Mouse (Mus musculus): Measurements from ENCODE around the gene Erc2.
"Not testable (repeated sequence)": the region's sequence is repeated elsewhere in the genome, so short reads cannot be mapped to it uniquely, and the experiment has no call there.

The Erc2 gene

DNA sequence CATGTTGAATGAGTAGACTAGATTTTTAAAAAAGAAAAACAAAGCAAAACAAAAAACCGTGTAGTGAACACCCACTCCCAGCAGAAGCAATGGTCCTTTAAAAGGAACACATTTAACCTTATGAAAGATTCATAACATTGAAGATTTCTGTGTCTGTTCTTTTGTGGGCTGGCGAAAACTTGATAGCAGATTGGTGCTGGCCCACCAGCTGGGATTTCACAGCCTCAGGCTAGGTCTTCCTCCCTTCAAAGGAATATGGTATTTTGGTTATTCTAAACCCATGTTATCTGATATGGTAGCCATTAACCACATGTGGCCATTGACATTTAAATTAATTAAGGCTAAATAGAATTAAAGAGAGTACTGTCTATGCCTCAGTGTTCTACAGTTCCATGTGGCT, 205.9 kb downstream of the Erc2 start:
- DNase-seq (ENCODE audit: low spot score in 2 of 2), result no peak

DNA sequence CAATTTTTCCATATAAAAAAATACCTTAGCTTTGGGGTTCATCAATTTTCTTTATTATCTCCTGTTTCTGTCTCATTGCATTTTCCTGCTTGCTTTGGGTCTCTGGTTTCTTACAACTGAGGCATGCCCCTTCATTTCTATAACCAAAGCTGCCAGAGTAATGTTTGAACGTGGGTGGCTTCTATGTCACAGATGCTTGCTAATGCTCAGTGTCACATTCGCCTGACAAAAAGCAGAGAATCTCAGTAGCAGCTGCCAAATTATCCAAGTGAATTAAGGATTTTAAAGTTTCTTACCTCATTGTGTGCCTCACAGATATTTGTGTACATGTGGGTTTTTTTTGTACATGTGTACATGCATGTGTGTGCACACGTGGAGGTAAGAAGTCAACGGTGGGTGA, 210.0 kb downstream of the Erc2 start:
- no peak for DNase-seq (ENCODE audit: low spot score in 2 of 2)

DNA sequence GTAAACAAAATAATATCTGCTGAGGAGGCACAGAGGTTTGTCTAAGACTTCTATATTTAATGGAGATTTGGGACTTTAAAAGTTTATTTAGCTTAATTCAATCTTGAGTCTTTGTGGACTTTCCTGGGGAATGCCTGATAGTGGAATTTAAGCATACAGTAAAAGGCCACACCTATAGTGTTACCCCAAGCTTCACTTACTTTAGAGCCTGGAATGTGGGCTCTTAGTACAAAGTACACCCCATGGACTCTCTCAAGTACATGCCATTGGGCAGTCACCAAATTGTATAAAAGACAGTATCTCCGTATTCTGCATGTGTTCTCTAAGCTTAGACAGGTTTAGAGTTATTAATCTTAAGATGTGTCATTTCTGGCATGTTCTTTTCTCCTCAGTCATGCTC, 213.1 kb downstream of the Erc2 start:
- no peak for DNase-seq (ENCODE audit: low spot score in 2 of 2)

DNA sequence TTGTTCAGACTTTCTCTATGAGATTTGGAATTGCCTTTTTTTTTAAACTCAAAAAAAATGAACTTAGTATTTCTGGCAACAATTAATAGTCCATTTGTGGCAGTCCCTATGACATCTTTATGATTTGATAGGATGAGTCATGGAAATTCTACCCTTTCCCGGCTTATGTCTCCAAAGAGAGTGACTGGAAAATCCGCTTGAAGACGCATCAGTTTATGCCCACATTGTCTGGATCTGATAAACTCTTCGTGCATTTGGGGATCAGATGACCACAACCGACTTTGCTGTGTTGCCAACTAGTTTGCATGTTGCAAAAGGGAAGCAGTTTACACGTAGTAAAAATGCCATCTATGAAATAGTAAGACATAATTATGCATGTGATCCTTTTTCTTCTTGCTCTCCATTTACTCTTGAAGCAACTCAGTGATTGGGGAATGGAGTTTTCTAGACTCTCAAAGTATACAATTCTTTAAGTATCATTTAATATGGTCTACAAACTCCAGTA, 215.4 kb downstream of the Erc2 start:
- no peak for DNase-seq (ENCODE audit: low spot score in 2 of 2)

DNA sequence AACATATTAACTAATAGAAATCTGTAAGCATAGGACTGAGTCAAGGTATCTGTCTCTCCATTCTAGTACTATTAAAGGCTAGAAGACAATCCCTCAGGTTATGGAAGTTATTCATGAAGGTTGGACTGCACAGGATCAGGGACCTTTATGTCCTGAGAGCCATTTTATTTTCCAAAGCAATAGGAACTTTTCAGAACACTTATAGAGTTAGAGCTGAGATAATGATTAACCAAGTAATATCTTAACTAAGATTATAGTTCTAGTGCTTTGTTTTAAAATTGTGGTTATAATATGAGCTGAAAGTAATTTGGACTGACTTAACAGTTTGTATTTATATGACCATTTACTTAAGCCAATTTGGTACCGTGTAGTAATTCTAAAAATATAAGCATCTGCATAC, 217.9 kb downstream of the Erc2 start:
- DNase-seq (ENCODE audit: low spot score in 2 of 2), result no peak

DNA sequence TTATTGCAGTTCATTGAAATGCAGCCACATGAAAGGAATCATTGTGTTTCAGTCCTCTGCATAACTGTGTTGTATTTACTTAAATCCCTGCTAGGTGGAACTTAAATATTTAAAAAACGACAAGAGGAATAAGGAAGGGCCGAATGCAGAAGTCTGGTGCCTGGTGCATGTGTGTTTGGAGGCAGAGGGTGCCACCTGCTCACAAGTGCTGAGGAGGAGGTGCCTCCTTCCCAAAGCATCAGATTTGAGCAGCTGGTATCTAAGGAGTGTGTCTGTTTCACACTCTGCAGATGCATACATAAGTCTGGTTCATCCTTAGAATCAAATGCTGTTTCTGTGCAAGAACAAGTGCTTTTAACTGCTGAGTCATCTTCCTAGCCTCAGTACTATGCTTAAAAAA, 224.6 kb downstream of the Erc2 start:
- DNase-seq (ENCODE audit: low spot score in 2 of 2), result no peak

DNA sequence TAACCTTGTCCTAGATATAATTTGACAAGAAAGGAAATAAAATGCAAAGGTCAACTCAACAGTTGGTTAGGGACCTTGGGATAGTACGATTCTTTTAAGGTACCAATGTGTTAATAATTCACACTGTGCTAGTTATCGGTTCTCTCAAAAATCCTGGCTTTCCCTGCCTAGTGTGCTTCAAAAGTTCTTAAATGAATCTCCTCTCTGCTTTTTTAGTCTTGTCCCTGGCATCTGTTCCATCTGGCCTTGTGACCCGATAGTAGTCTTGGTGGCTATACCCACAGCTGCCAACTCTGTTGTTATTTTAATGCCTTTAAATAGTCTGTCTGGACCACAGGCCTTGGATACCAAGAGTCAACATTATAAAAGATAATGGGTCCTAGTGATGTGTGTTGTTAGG, 225.1 kb downstream of the Erc2 start:
- no peak for DNase-seq (ENCODE audit: low spot score in 2 of 2)

DNA sequence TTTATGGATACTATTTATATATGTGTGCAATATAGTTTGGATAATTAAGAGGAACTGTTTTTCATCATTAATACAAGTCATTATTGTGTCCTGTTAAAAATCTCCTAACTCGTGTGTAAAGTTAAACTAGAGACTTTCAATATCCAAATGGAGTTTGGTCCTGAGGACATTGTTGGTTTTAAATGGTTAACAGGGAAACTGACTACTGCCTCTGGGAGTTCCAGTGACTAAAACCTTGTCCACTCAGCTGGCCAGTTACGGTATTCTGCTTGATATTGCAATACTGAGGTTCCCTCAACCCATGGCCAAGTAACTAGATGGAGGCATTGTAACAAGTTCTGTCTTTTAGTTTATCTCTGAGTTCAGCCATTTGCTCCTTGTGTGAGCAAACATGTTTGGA, 229.0 kb downstream of the Erc2 start:
- no peak for DNase-seq (ENCODE audit: low spot score in 2 of 2)

DNA sequence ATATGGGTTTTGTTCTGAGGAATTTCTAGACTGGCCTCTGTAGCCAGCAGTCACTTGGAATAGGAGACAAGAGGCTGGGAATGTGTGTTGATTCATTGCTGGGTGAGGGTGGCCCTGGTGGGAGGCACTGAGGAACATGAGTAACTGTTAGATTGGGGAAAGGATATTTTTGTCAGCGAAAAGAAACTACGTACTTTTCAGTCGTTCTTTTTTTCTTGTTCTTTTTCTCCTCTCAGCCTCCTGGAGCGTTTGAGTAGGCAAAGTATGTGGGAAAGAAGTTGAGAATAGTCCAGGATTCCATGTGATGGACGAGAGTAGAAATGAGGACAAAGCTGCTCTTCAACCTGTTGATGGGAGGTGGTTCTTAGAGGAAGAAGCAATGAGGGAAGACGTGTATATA, 230.4 kb downstream of the Erc2 start:
- DNase-seq (ENCODE audit: low spot score in 2 of 2), result no peak

DNA sequence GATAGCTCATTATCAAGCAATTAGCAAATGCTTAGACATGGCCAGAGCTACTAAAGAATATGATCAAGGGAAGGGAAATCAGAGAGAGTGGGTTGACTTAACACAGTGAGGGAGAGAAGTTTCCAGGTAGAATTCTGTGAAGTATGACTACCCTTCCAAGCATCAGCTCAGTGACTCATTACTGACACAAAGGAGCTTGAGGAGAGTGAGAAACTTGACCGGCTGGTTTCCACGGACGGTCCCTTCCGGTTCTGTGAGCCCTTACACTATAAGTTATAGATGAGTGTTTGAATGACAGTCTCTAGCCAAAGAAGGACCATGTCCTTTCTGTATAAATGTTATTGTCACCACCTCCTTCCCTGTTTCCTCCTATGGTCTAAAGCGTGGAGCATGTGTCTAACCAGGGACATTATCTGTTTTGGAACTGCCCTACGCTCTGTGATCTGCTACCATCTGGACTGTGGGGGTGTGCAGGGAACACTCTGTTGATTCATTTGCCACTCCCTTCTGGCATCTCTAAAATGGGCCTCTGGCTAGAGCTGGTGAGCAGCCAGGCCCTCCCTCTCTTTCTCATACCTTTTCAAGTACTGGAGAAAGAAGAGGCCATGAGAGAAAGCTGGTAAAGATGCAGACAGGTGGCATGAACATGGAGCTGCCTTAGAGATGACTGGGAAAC, 238.3 kb downstream of the Erc2 start:
- no peak for DNase-seq (ENCODE audit: low spot score in 2 of 2)

DNA sequence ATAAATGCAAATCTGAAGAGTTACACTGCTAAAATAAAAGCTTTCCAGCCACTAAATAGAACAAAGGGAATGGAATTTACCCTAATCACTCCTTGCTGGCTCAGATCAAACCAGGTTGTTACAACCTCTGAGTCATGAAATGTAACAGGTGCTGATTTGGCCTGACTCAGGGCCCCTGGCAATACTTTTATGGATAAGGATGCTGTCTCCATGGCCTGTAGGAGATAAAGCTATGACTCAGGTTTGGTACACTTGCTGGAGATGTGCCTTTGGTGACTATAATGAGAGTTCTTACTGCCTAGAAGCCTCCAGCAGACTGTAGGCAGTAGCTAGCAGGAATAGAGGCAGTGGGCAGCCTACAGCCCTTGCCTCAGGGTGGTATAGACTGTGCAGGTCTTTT, 240.1 kb downstream of the Erc2 start:
- DNase-seq (ENCODE audit: low spot score in 2 of 2), result no peak

DNA sequence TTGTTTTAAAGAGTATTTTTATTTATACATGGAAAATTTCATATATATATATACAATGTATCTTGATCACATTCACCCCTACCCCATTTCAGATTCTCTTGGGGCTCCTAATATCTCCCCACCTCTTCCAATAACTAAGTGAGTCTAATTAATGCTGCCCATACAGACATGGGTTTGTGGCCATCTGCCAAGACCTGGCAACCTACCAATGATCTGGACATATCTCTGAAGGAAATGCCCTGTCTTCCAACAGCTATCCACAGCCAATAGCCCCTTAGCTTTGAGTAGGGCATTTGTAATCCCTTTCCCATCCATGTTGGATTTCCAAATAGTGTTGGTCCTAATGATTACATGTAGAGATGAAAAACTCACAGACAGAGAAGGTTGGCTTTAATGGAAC, 245.2 kb downstream of the Erc2 start:
- DNase-seq (ENCODE audit: low spot score in 2 of 2), result no peak

DNA sequence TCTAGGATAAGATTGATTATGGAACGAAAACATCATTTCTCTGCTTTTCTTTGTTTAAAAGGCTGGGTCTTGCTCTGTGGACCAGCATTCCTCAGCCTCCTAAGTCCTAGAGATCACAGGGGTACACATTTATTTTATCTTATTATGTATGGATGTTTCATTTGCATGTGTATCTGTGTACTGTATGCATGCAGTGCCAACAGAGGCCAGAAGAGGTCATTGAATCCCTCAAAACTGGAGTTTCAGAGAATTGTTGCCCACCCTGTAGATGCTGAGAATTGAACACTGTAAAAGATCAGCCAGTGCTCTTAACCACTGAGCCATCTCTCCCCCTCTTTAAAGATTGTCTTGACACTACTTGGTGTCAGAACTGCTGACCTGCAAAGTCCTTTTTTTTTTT, 251.4 kb downstream of the Erc2 start:
- no peak for DNase-seq (ENCODE audit: low spot score in 2 of 2)

DNA sequence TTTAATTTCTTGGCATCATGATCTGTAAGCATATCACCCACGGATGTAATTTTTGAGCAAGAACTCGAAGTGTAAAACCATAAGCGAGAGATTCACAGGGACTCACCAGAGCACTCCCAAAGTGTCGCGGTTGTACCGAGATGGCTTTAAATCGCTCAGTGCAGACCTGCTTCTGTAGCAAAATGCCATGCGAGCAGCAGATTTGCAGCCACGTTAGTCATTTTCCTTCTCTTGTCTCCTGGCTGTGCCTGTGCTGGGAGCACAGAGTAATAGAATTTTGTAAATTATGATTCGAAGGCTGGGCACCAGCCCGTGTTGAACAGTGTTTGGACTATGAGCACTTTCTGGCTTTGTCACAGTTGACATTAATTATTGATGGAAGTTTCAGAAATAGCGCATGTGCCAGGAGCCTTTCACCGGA, 253.8 kb downstream of the Erc2 start:
- no peak for DNase-seq (ENCODE audit: low spot score in 2 of 2)

DNA sequence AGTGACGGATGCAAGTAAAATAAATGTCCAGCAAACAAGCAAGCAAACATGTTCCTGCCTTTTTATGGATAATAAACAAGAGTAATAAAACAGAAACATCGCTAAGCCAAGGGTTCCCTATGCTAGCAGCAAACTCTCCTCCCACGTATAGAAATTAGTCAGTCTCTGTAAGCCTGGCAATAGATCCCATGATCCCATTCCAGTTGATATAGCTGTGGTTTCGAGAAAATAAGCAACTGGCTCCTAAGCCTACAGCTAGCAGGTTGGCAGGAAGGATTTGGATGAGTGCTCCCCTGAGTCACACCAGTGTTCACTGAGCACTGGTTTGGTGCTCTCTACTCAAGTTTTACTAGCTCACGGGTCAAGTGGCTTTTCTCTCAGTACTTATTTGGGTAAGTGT, 259.7 kb downstream of the Erc2 start:
- DNase-seq (ENCODE audit: low spot score in 2 of 2), result no peak

DNA sequence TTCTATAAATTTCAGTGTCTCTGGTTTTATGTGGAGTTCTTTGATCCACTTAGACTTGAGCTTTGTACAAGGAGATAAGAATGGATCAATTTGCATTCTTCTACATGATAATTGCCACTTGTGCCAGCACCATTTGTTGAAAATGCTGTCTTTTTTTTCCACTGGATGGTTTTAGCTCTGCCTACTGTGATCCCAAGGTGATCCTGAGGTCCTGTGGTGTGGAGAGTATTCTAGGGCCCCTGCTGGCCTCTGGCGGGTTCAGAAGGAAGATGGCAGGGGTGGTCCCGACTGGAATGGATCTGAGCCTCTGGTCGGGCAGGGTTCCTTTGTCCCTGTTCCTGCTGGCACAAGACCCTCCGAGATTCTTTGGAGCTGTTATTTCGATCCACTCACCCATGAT, 264.1 kb downstream of the Erc2 start:
- not testable (repeated sequence) for DNase-seq (ENCODE audit: low spot score in 2 of 2)

DNA sequence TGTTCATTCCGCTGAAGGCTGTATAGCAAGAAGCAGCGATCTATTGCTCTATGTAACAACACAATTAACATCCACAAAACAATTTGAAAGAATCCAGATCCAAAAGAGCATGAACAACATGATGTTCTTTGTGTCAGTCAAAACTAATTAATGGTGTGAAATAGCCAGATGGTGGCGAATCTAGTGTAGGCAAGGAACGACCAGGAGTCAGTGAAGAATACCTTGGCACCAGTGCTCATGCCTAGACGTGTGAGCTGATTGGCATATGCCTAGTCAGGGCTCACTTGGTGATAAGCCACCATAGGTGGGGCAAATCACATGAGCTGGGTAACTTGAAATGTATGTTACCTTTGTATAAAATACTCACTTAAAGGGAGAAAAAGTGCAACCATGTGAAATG, 265.3 kb downstream of the Erc2 start:
- no peak for DNase-seq (ENCODE audit: low spot score in 2 of 2)

DNA sequence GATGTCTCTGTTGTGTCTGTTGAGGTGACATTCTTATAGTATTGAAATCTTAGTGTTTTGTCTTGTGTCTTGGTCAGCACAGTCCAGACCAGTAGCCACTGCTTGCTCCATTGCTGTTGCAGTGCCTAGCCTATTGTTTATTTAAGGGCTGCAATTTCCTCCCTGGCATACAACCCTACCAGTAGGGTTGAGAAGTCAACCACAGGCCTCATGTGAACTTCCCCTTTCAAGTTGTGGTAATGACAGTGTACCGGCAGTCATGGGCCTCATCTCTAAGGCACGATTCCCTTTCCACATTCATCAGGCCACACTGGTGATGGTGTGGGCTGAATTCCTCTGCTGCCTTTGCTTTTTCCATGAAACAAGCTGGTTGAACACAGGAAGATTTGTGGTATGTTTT, 267.4 kb downstream of the Erc2 start:
- DNase-seq (ENCODE audit: low spot score in 2 of 2), result no peak

DNA sequence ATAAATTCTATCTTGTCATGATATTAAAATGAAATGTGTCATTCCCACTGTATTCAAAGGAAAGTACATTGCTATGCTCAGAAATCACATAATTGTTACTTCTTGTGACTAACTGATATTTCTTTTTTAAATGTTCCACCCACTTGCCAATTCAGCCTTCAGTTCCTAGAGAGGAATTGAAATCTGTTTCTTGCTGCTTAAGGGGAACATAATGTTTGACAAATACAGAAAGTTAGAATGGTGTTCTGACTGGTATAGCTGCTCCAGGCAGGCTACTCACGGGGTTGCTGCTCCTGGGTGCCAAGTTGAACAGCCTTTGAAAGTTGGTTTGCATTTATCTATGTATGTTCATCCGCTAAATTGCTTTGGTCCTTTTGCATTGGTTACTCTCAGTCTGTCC, 270.2 kb downstream of the Erc2 start:
- no peak for DNase-seq (ENCODE audit: low spot score in 2 of 2)

DNA sequence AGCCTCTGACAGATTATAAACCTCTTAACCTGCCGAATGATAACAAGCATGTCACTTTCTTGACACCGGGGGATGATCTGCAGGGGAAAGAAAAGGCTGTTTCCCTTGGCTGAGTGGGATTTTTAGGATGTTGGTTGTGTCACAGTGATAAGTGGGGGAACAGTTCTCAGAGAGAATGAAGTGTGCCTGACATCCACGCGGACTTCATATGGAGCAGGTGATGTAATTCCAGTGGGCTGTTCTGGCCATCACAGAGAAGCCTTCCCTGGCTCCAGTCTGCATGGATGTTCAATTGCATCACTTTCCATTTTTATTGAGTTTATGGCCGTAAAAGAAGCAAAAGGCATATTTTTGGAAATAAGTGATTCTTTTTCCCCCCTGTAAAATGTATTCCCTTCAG, 279.5 kb downstream of the Erc2 start:
- no peak for DNase-seq (ENCODE audit: low spot score in 2 of 2)

DNA sequence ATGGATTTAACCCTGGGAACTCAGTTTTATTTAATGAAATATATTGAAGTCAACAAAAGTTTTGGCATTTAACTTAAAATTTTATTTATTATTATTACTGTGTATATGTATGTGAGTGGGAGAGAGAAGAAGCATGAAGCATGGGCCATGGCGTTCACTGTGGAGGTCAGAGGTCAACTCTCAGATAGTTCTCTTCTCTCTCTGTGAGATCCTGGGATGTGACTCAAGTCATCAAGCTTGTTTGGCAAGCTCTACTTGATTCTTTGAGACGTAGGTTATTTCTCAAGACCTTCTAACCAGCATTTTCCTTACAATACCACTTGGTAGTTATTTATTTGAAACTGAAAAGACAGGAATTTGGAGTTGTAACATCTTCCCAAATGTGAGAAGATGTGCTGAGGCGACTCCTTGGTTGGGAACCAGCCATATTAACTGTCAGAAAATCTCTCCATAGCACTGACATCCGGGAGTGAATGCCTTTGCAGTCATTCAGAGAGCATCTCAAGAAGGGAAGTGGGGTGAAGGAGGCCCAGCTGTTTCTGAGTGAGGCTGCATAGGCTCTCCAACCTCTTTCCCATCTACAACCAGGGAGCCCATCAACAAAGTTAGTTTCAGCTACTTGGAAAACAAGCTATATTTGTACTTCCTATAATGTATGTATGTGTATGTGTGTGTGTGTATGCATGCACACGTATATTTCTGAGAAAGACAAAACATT, 299.6 kb downstream of the Erc2 start:
- DNase-seq (ENCODE audit: low spot score in 2 of 2), result no peak

DNA sequence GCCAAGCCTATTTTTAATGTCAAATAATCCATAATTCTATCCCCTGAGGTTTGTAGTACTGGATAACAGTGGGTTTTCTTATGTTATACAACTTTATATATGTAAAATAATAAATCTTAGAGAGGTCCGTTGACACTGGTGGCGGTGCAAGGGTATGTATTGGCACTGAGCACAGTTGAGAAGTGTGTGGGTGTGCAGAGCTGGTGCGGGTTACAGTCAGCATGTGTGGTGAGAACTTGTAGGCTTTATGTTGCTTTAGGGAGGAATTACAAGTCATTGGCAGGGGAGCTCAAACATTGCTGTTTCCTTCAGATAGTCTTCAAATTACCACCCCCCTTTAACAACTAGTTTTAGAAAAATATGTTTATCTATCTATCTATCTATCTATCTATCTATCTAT, 305.1 kb downstream of the Erc2 start:
- no peak for DNase-seq (ENCODE audit: low spot score in 2 of 2)

DNA sequence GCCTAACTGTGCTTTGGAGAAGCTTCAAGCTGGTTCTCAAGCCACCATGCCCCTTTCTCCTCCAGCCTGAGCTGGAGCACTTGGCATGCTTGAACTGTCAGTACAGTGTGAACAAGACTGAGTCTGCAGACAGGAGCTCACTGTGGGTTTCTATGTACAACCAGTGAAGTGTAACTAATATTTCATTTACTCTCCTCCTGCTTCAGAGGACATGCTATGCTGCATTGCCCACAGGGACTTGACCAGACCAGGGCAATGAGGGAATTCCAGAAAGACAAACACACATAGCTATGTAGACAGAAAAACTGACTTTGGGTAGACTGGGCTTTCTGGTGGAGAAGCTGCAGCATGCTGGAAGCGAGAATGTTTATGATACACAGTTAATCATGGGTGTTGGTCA, 311.3 kb downstream of the Erc2 start:
- no peak for DNase-seq (ENCODE audit: low spot score in 2 of 2)

DNA sequence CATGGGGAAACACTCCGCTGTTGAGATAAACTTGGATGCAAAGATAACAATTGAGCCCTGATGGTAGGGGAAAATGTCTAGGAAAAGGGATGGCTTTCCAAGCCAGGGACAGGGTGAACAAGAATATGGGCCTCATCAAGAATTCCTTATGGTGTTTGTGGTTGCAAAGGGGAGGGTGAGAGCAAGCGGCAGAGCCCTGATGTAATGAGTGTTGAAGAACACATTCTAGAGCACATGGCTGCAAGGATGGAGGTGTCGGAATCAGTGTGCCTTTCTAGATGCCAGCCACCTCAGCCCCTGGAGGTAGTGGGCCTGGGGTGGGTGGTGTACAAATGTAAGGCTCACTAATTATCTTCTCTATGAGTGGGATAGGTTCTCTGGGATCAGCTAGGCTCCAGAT, 313.5 kb downstream of the Erc2 start:
- DNase-seq (ENCODE audit: low spot score in 2 of 2), result no peak
